In the genomic region with DNA sequence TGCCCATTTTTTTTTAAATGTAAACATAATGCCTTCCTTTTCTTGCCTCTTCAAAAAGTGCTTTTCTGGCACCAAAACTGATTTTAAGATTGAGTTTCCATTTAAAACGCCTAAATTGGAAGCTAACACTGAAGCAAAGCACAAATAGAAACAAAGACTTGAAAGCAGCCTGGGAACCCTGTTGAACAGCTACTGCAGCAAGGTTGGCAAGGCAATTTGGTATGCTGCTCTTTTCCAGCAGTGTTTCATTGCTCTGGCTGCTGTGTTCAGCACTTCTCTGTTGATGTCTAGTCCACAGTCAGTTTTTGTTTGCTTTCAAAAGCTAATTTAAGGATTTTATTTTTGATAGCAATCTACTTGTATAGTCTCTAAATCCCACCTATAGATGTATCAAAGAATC, we compare ENCODE assay signal across 28 mouse cellular contexts. TPM values are rescaled to one million over a fixed set of nuclear protein-coding genes. Genes with fewer than 3 reads are reported as not detected.
"Had no signal": no experiment of that assay in that cellular context is flagged by ENCODE, and none has a peak within 500 bp of the region (broad histone marks: within the 10 kb centered on the region; RNA-seq: fewer than 3 reads in every experiment).

No protein-coding gene starts in this region.

- ATAC-seq: liver, postnatal 0 days had no signal

- H3K4me1 ChIP-seq: limb, embryonic 12.5 days; limb, embryonic 15.5 days; lung, embryonic 15.5 days; megakaryocyte, embryonic 14.5 days; midbrain, embryonic 10.5 days; neural tube, embryonic 12.5 days; neural tube, embryonic 15.5 days; stomach, embryonic 15.5 days had no signal

- DNase-seq: kidney, adult 9 months; kidney, postnatal 14 days; kidney, postnatal 4 days; left cerebral cortex, postnatal 4 days; liver, postnatal 0 days; lung, postnatal 10 days; lung, postnatal 36 days; midbrain, embryonic 14.5 days; right cerebral cortex, adult 18-20 months; spleen, adult 18-20 months; thymus, adult 18-20 months; thymus, postnatal 36 days had no signal

- H3K36me3 ChIP-seq: limb, embryonic 12.5 days; limb, embryonic 15.5 days; lung, embryonic 15.5 days; midbrain, embryonic 10.5 days; neural tube, embryonic 12.5 days; neural tube, embryonic 15.5 days; stomach, embryonic 15.5 days had no signal

- H3K27me3 ChIP-seq: limb, embryonic 12.5 days; limb, embryonic 15.5 days; lung, embryonic 15.5 days; megakaryocyte, embryonic 14.5 days; neural tube, embryonic 12.5 days; neural tube, embryonic 15.5 days; stomach, embryonic 15.5 days had no signal

- H3K4me3 ChIP-seq: limb, embryonic 12.5 days; limb, embryonic 15.5 days; lung, embryonic 15.5 days; megakaryocyte, embryonic 14.5 days; midbrain, embryonic 10.5 days; neural tube, embryonic 12.5 days; neural tube, embryonic 15.5 days; stomach, embryonic 15.5 days had no signal

- H3K27ac ChIP-seq: limb, embryonic 12.5 days; limb, embryonic 15.5 days; liver, embryonic 14.5 days; lung, embryonic 15.5 days; midbrain, embryonic 10.5 days; neural tube, embryonic 12.5 days; neural tube, embryonic 15.5 days; stomach, embryonic 15.5 days had no signal

- H3K9ac ChIP-seq: limb, embryonic 12.5 days; limb, embryonic 15.5 days; liver, embryonic 14.5 days; liver, postnatal 0 days; lung, embryonic 15.5 days; neural tube, embryonic 12.5 days; neural tube, embryonic 15.5 days; stomach, embryonic 15.5 days had no signal

- H3K4me2 ChIP-seq: limb, embryonic 12.5 days; limb, embryonic 15.5 days; liver, embryonic 11.5 days; lung, embryonic 15.5 days; neural tube, embryonic 12.5 days; neural tube, embryonic 15.5 days; stomach, embryonic 15.5 days had no signal

- H3K9me3 ChIP-seq: limb, embryonic 12.5 days; limb, embryonic 15.5 days; lung, embryonic 15.5 days; megakaryocyte, embryonic 14.5 days; midbrain, embryonic 10.5 days; neural tube, embryonic 12.5 days; neural tube, embryonic 15.5 days; stomach, embryonic 15.5 days had no signal

RNA-seq across cellular contexts. Expression of a gene that starts 8.5 kb away (rescaled TPM):
- total RNA-seq: layer of hippocampus, adult 18-20 months; layer of hippocampus, postnatal 14 days; left cerebral cortex, adult 8-10 months; left cerebral cortex, postnatal 14 days; left cerebral cortex, postnatal 4 days had no signal
- polyA plus RNA-seq: kidney, embryonic 16.5 days; limb, embryonic 12.5 days; limb, embryonic 15.5 days; liver, embryonic 11.5 days; liver, embryonic 14.5 days; liver, postnatal 0 days; lung, embryonic 15.5 days; midbrain, embryonic 10.5 days; midbrain, embryonic 14.5 days; neural tube, embryonic 12.5 days; neural tube, embryonic 15.5 days; stomach, embryonic 15.5 days; urinary bladder, adult 2 months had no signal
